In genomic region chr9:64564315-64564767, GRCm38 (mm10) we compare ENCODE assay signal across 10 mouse cellular contexts.
DNase-seq lines count a peak whose midpoint lies in the region; ATAC-seq and TF ChIP-seq lines count a peak whose summit lies in the region.
"Had no signal": no experiment of that assay in that cellular context is flagged by ENCODE, and none has a peak within 500 bp of the region (broad histone marks: within the 10 kb centered on the region; RNA-seq: fewer than 3 reads in every experiment).

No protein-coding gene starts in this region.

- DNase-seq in embryonic facial prominence, embryonic 14.5 days (ENCODE audit: low spot score), result no peak
- DNase-seq in embryonic facial prominence, embryonic 10.5 days (ENCODE audit: low spot score), result no peak
- peak; percentile 68 for DNase-seq in G1E (ENCODE audit: low spot score)
- no peak for DNase-seq in embryo, embryonic 10 days (ENCODE audit: low spot score)
- DNase-seq in midbrain, embryonic 10.5 days (ENCODE audit: low spot score), result no peak
- no peak for DNase-seq in left cerebral cortex, postnatal 10 days (ENCODE audit: extremely low spot score in 1 of 2, low spot score in 2 of 2)
- DNase-seq: kidney, adult 11 months had no signal

- ATAC-seq in embryonic facial prominence, embryonic 14.5 days (ENCODE audit: low read depth), result peak; percentile 35; the same call in 1 of the 2 replicates
- no peak; the same call in 1 of the 2 replicates for ATAC-seq in G1E (ENCODE audit: extremely low read depth, insufficient number of reproducible peaks, low FRiP score, poor library complexity, severe bottlenecking)
- ATAC-seq in megakaryocyte progenitor cell, adult 5-6 weeks (replicated peaks; ENCODE audit: poor library complexity), result peak; percentile 77

- TF ChIP-seq CTCF in G1E (IDR thresholded peaks at IDR 0.05; ENCODE audit: low read depth, low read length), result no peak

- H3K4me1 ChIP-seq in embryonic facial prominence, embryonic 14.5 days (ENCODE audit: control insufficient read depth, insufficient read depth, low read length), result peaks cover 6% of the 10 kb centered on the region; the same call in 1 of the 2 replicates
- peaks cover 35% of the 10 kb centered on the region for H3K4me1 ChIP-seq in embryonic facial prominence, embryonic 10.5 days
- H3K4me1 ChIP-seq in G1E (ENCODE audit: insufficient read depth, low read depth, low read length), result peaks cover 62% of the 10 kb centered on the region
- H3K4me1 ChIP-seq in erythroblast, embryonic 14.5 days (ENCODE audit: control insufficient read depth), result peaks cover 73% of the 10 kb centered on the region
- peaks cover 28% of the 10 kb centered on the region for H3K4me1 ChIP-seq in midbrain, embryonic 10.5 days

- 76% methylated on average over 5 of the region's 5 CpGs for WGBS in embryonic facial prominence, embryonic 14.5 days
- WGBS in embryonic facial prominence, embryonic 10.5 days, result 89% methylated on average over 5 of the region's 5 CpGs
- 90% methylated on average over 5 of the region's 5 CpGs for whole genome bisulfite sequencing in midbrain, embryonic 10.5 days

- no peaks in the 10 kb centered on the region for H3K36me3 ChIP-seq in embryonic facial prominence, embryonic 14.5 days (ENCODE audit: control insufficient read depth, insufficient read depth, low read length)
- no peaks in the 10 kb centered on the region for H3K36me3 ChIP-seq in embryonic facial prominence, embryonic 10.5 days (replicated peaks)
- H3K36me3 ChIP-seq in G1E (replicated peaks), result no peaks in the 10 kb centered on the region
- H3K36me3 ChIP-seq in erythroblast, embryonic 14.5 days (ENCODE audit: control insufficient read depth), result peaks cover 13% of the 10 kb centered on the region
- no peaks in the 10 kb centered on the region for H3K36me3 ChIP-seq in midbrain, embryonic 10.5 days
- H3K36me3 ChIP-seq: neural tube, embryonic 15.5 days had no signal

- H3K27ac ChIP-seq in embryonic facial prominence, embryonic 14.5 days (replicated peaks; ENCODE audit: low read depth, low read length), result no peak overlapping the region
- H3K27ac ChIP-seq in embryonic facial prominence, embryonic 10.5 days (replicated peaks), result no peak overlapping the region
- H3K27ac ChIP-seq in midbrain, embryonic 10.5 days (replicated peaks), result no peak overlapping the region
- H3K27ac ChIP-seq: neural tube, embryonic 15.5 days had no signal

- H3K27me3 ChIP-seq in embryonic facial prominence, embryonic 14.5 days (replicated peaks; ENCODE audit: control insufficient read depth, insufficient read depth, low read length), result no peaks in the 10 kb centered on the region
- H3K27me3 ChIP-seq in embryonic facial prominence, embryonic 10.5 days (replicated peaks; ENCODE audit: low read depth, poor library complexity, severe bottlenecking), result 0 out of 2 replicates have a peak, but pooled peaks cover 6% of the 10 kb centered on the region
- no peaks in the 10 kb centered on the region for H3K27me3 ChIP-seq in G1E (ENCODE audit: insufficient read depth, low read length)
- H3K27me3 ChIP-seq in erythroblast, embryonic 14.5 days (ENCODE audit: control insufficient read depth), result no peaks in the 10 kb centered on the region
- no peaks in the 10 kb centered on the region for H3K27me3 ChIP-seq in midbrain, embryonic 10.5 days (ENCODE audit: low read depth, poor library complexity, severe bottlenecking)

- no peak overlapping the region for H3K9ac ChIP-seq in embryonic facial prominence, embryonic 14.5 days (ENCODE audit: low read depth, low read length)
- H3K9ac ChIP-seq: neural tube, embryonic 15.5 days had no signal

- 0 out of 2 replicates have a peak, but pooled peaks cover 5% of the 10 kb centered on the region for H3K9me3 ChIP-seq in embryonic facial prominence, embryonic 14.5 days (ENCODE audit: control insufficient read depth, low read length)
- H3K9me3 ChIP-seq in embryonic facial prominence, embryonic 10.5 days, result no peaks in the 10 kb centered on the region
- peaks cover 14% of the 10 kb centered on the region for H3K9me3 ChIP-seq in G1E (replicated peaks)
- H3K9me3 ChIP-seq in erythroblast, embryonic 14.5 days (ENCODE audit: control insufficient read depth, low read length), result peaks cover 14% of the 10 kb centered on the region
- no peaks in the 10 kb centered on the region for H3K9me3 ChIP-seq in midbrain, embryonic 10.5 days (replicated peaks)
- H3K9me3 ChIP-seq: neural tube, embryonic 15.5 days had no signal

- no peak overlapping the region for H3K4me3 ChIP-seq in embryonic facial prominence, embryonic 14.5 days (ENCODE audit: low read depth, low read length)
- no peak overlapping the region for H3K4me3 ChIP-seq in embryonic facial prominence, embryonic 10.5 days
- H3K4me3 ChIP-seq in G1E (ENCODE audit: low read depth, low read length), result peak overlapping the region; percentile 37; the same call in 1 of the 2 replicates
- H3K4me3 ChIP-seq in erythroblast, embryonic 14.5 days (replicated peaks), result peak overlapping the region; percentile 50
- no peak overlapping the region for H3K4me3 ChIP-seq in midbrain, embryonic 10.5 days
- H3K4me3 ChIP-seq: neural tube, embryonic 15.5 days had no signal

- no peak overlapping the region for H3K4me2 ChIP-seq in embryonic facial prominence, embryonic 14.5 days (ENCODE audit: low read depth, low read length)
- H3K4me2 ChIP-seq: neural tube, embryonic 15.5 days had no signal

- intact Hi-C loops in left cerebral cortex, postnatal 10 days (cut with DNase I), result no loop called here

Comparison
In these comparisons a context has a peak if more than half of its experiments do, and no peak if none do; other contexts are left out.
1. H3K4me3 ChIP-seq: peak in G1E (single experiment) and erythroblast, embryonic 14.5 days (single experiment); none in embryonic facial prominence, embryonic 14.5 days (single experiment), embryonic facial prominence, embryonic 10.5 days (single experiment) and midbrain, embryonic 10.5 days (single experiment).